Mouse (Mus musculus): ENCODE data around the gene Cald1. TPM values are rescaled to one million over a fixed set of nuclear protein-coding genes. Genes with fewer than 3 reads are reported as not detected.

The Cald1 gene
- polyA plus RNA-seq, 1 experiment, result 65.2 TPM

Other genes with a start within 250 kb of the Cald1 start
- 33.7 and 37.4 TPM in 2 replicates for gene Akr1b8, start 244.4 kb upstream of the Cald1 start, polyA plus RNA-seq (2012; ENCODE audit: insufficient read depth, insufficient read length, missing spikeins)
- 112 and 116 TPM in 2 replicates for gene Akr1b10, start 214.3 kb upstream of the Cald1 start, polyA plus RNA-seq (2012; ENCODE audit: insufficient read depth, insufficient read length, missing spikeins)
- gene Akr1b7, start 186.2 kb upstream of the Cald1 start, polyA plus RNA-seq (2012; ENCODE audit: insufficient read depth, insufficient read length, missing spikeins), result not detected in 2 replicates
- gene Bpgm, start 122.3 kb upstream of the Cald1 start, polyA plus RNA-seq (2012; ENCODE audit: insufficient read depth, insufficient read length, missing spikeins), result 21.6 and 30.8 TPM in 2 replicates
- 8.4 and 14.1 TPM in 2 replicates for gene Agbl3, start 181.9 kb downstream of the Cald1 start, polyA plus RNA-seq (2012; ENCODE audit: insufficient read depth, insufficient read length, missing spikeins)